Mouse (Mus musculus): ENCODE data around the gene Otx1. TPM values are rescaled to one million over a fixed set of nuclear protein-coding genes. Genes with fewer than 3 reads are reported as not detected.

Gene Otx1
- polyA plus RNA-seq, 1 experiment from 2014 or later = not detected

DNA sequence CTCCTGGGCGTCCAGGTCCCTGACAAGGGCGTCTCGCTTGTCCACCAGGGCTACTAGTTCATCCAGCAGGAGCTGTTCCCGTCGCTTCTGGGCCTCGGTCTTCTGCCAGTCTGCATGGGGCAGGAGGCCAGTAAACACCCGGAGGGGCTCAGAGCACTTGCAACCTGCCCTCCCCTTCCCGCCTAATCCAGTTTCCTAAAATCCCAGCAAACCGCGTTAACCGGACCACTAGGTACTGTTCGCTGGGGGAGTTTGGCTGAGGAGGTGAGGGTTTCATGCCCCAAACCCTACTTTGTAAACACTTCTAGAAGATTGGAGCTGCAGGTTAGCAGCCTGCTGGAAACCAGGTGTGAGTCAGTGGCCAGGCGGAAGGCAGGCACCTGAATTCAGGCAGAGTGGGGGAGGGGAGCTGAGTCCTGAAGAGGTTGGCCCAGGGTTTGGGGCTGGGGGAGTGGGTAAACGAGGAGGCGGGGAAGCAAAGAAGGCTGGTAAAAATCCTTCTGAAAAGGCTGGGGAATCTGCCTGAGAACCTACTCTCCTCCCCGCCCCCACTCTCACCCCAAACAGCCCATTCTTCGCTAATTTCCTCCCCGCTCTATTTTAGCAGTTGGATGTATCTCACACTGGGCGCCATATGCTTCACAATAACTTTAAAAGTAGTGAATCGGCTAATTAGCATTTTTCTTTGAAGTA is 4.5 kb upstream of the Otx1 start:
- no peak overlapping the region for H3K27ac ChIP-seq (replicated peaks)

DNA sequence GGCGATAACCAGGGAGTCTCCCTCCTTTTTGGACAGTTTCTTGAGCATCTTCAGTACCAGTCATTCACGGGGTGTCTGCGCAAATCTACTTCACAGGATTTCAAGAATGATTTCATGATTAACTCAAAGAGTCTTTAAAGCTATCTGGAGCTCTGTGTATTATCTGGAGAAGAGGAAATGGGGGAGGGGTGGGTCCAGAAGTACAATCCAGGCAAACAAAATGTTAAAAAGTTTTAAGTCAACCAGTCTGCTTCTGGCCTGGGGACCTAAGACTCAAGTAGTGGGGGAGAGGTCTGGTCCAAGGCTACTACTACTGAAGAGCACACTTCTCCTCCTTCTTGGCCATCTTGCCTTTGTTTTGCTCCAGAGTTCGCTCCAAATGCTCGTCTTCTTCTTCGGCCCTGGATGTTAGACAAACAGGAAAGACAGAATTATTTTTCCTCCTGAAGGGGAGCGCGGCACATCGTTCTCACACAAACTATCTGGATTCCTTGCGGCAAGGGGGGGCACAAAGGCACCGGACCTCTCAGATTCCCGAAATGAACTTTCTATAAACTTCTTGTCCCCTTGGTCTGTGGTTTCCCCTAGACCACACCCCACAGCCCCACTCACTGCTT is 3.9 kb upstream of the Otx1 start:
- no peak overlapping the region for H3K27ac ChIP-seq (replicated peaks)
- H3K9me3 ChIP-seq (replicated peaks) = no peaks in the 10 kb centered on the region
- peaks cover 85% of the 10 kb centered on the region for H3K27me3 ChIP-seq (replicated peaks)
- no peak overlapping the region for H3K9ac ChIP-seq (replicated peaks)
- H3K4me1 ChIP-seq = peaks cover 10% of the 10 kb centered on the region
- WGBS = 45% methylated on average over 12 of the region's 12 CpGs
- no peak for ATAC-seq (ENCODE audit: low FRiP score)
- H3K4me3 ChIP-seq (replicated peaks) = no peak overlapping the region
- H3K4me2 ChIP-seq = no peak overlapping the region
- 0 out of 2 replicates have a peak, but pooled peaks cover 2% of the 10 kb centered on the region for H3K36me3 ChIP-seq

More for the DNA sequence above, 4.5 kb upstream of the Otx1 start:
- 15% methylated on average over 20 of the region's 20 CpGs for WGBS
- Histone ChIP-seq H3K27me3 (replicated peaks) (peaks cover 80% of the 10 kb centered on the region), H3K9me3 (replicated peaks) (no peaks in the 10 kb centered on the region), H3K4me3 (replicated peaks) (no peak overlapping the region), H3K36me3 (0 out of 2 replicates have a peak, but pooled peaks cover 2% of the 10 kb centered on the region), H3K4me2 (no peak overlapping the region), H3K4me1 (0 out of 2 replicates have a peak, but pooled peaks cover 4% of the 10 kb centered on the region), H3K9ac (replicated peaks) (no peak overlapping the region)
- ATAC-seq (ENCODE audit: low FRiP score) = no peak

DNA sequence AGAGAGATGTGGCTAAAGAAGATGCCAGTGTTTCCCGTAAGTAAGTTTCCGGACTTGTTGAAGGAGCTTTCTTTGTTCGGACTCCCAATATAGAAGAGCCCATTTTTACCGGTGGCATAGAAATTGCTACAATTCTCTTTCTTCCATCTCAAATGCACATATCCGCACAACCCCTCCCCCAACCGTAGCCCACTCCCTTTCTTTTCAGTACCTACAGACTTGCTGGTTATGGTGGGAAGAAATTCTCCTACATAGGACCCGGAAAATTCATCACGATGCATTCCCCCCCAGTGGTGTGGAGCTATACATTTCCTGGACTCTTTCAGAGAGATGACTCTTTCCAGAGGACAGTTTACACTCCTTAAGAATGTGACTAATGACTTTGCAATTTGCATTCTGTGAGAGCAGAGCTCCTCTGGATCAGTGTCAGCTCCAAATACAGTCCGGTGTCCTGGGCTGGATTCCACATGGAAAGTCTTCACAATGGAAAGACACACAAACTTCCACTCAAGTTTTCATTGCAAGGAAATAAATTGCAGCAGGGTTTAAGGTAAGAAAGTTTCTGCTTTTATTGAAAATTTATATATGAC is 2.7 kb upstream of the Otx1 start:
- H3K4me2 ChIP-seq = no peak overlapping the region
- ATAC-seq (ENCODE audit: low FRiP score) = no peak
- H3K4me3 ChIP-seq (replicated peaks) = no peak overlapping the region
- no peaks in the 10 kb centered on the region for H3K9me3 ChIP-seq (replicated peaks)
- 33% methylated on average over 9 of the region's 9 CpGs for WGBS
- no peak overlapping the region for H3K27ac ChIP-seq (replicated peaks)
- H3K9ac ChIP-seq (replicated peaks) = no peak overlapping the region
- peaks cover 15% of the 10 kb centered on the region for H3K4me1 ChIP-seq
- 0 out of 2 replicates have a peak, but pooled peaks cover 2% of the 10 kb centered on the region for H3K36me3 ChIP-seq
- peaks cover 86% of the 10 kb centered on the region for H3K27me3 ChIP-seq (replicated peaks)

DNA sequence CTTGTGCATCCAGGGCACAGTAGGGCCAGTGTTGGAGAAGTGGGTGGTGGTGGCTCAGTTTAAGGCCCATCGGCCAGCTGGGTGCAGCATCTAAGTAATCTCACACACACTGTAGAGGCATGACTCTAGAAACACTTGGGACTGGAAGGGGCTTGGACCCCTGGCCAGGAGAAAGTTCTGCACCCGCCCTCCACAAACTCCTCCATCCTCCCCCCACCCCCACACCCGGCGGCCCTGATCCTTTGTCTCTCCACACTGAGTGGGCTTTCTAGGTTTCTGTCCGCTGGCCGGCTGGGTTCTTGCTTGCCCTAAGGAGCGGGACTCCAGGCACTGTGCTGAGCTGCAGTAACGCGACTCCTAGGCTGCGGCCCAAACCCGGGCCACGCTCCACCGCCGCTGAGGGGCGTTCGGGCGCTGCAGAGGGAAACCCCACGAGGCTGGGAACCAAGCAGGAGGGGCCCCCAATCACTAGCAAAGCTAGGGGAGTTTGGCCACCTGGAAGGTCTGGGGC is 1.7 kb upstream of the Otx1 start:
- 4% methylated on average over 17 of the region's 18 CpGs for WGBS
- Histone ChIP-seq H3K4me2 (no peak overlapping the region), H3K9ac (replicated peaks) (no peak overlapping the region), H3K4me1 (peaks cover 15% of the 10 kb centered on the region), H3K9me3 (replicated peaks) (no peaks in the 10 kb centered on the region), H3K36me3 (0 out of 2 replicates have a peak, but pooled peaks cover 2% of the 10 kb centered on the region), H3K27me3 (replicated peaks) (peaks cover 89% of the 10 kb centered on the region), H3K4me3 (replicated peaks) (no peak overlapping the region), H3K27ac (replicated peaks) (no peak overlapping the region)
- ATAC-seq (ENCODE audit: low FRiP score) = no peak

DNA sequence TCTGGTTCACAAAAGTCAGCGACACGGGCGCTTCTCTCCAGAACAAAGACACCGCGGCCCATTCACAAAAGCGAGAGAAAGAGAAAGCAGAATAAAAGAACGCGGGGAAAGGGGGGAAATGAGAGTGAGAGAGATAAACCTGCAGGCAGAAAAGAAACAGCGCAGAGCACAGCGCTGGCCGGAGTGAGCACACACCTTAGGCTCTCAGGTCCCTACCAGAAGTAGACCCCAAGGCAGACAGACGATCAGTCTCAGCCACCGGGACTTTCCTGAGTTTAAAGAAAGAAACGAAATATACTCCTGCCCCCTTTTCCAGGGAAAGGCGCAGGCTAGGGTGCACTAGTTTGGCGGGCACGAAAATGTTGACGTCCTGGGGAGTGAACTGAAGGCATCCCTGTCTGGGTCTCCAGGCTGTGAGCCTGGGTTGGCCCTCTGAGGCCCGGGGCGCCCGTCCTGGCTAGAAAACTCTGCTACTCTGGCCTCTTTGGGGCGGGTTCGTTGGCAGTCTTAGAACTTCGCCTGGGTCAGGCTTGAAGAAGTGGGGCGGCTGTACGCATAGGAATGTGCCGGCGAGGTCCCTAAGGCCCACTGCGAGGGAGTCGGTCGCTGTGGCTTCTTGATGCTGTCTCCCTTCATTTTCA is 764 bp upstream of the Otx1 start:
- H3K9ac ChIP-seq (replicated peaks) = no peak overlapping the region
- no peak overlapping the region for H3K27ac ChIP-seq (replicated peaks)
- H3K36me3 ChIP-seq = 0 out of 2 replicates have a peak, but pooled peaks cover 2% of the 10 kb centered on the region
- no peak overlapping the region for H3K4me2 ChIP-seq
- no peak for ATAC-seq (ENCODE audit: low FRiP score)
- under 1% methylated on average over 31 of the region's 31 CpGs for WGBS
- H3K4me3 ChIP-seq (replicated peaks) = no peak overlapping the region
- no peaks in the 10 kb centered on the region for H3K9me3 ChIP-seq (replicated peaks)
- H3K27me3 ChIP-seq (replicated peaks) = peaks cover 94% of the 10 kb centered on the region
- peaks cover 15% of the 10 kb centered on the region for H3K4me1 ChIP-seq

DNA sequence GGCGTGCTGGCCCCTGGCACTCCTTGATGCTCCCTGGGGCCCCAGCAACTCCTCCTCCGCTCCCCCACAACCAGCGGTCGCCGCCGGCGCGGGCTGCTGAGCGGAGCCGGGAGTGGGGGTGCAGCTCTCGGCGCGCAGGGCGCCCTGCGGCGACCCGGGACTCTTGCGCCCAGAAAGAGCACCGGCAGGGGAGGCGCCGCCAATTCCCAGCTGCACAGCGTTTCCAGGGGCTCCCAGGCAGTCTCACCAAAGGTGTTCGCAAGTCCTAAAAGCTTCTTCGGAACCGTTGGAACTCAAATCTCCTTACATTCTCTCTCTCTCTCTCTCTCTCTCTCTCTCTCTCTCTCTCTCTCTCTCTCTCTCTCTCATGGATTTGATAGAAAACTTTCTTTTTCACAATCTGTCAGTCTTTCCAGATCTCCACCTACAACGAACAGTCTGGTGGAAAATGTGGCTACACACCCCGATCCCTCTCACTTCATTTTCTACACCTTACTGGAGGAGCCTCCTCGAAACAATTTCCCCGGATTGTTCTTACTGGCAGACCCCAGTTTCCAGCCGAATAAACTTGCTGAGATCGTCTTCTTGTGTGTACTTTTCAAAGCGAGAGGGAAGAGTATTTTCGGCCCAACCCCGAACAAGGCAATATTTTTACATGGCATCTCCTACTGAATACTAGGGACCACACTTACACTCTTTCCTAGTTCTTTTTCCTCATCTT is 475 bp downstream of the Otx1 start:
- no peak overlapping the region for H3K27ac ChIP-seq (replicated peaks)
- under 1% methylated on average over 33 of the region's 34 CpGs for WGBS
- H3K27me3 ChIP-seq (replicated peaks) = peaks cover 94% of the 10 kb centered on the region
- H3K4me1 ChIP-seq = peaks cover 15% of the 10 kb centered on the region
- ATAC-seq (ENCODE audit: low FRiP score) = no peak
- H3K4me2 ChIP-seq = peak overlapping the region; percentile 57
- H3K4me3 ChIP-seq (replicated peaks) = peak overlapping the region; percentile 32
- H3K9me3 ChIP-seq (replicated peaks) = no peaks in the 10 kb centered on the region
- H3K9ac ChIP-seq (replicated peaks) = no peak overlapping the region
- 0 out of 2 replicates have a peak, but pooled peaks cover 2% of the 10 kb centered on the region for H3K36me3 ChIP-seq

- 1% methylated on average over 59 of the region's 59 CpGs for WGBS
- peak overlapping the region; percentile 32 for H3K4me3 ChIP-seq (replicated peaks)
- 0 out of 2 replicates have a peak, but pooled peaks cover 2% of the 10 kb centered on the region for H3K36me3 ChIP-seq
- H3K27me3 ChIP-seq (replicated peaks) = peaks cover 94% of the 10 kb centered on the region
- H3K4me1 ChIP-seq = peaks cover 20% of the 10 kb centered on the region
- no peak overlapping the region for H3K27ac ChIP-seq (replicated peaks)
- no peak overlapping the region for H3K9ac ChIP-seq (replicated peaks)
- no peaks in the 10 kb centered on the region for H3K9me3 ChIP-seq (replicated peaks)
- peak; percentile 24; the same call in 1 of the 2 replicates for ATAC-seq (ENCODE audit: low FRiP score)
- peak overlapping the region; percentile 57 for H3K4me2 ChIP-seq
These were observed 1.2 kb downstream of the Otx1 start for GRCm38 (mm10) chr11:22001321-22002061.

- Histone ChIP-seq H3K27me3 (replicated peaks) (peaks cover 94% of the 10 kb centered on the region), H3K9ac (replicated peaks) (no peak overlapping the region), H3K4me3 (replicated peaks) (no peak overlapping the region; the same call in 1 of the 2 replicates), H3K4me1 (peaks cover 24% of the 10 kb centered on the region), H3K36me3 (no peaks in the 10 kb centered on the region), H3K4me2 (peak overlapping the region; percentile 57), H3K9me3 (replicated peaks) (no peaks in the 10 kb centered on the region), H3K27ac (replicated peaks) (no peak overlapping the region)
- ATAC-seq (ENCODE audit: low FRiP score) = no peak
- 1% methylated on average over 47 of the region's 48 CpGs for WGBS
These were observed 2.2 kb downstream of the Otx1 start for GRCm38 (mm10) chr11:22000316-22001076.

DNA sequence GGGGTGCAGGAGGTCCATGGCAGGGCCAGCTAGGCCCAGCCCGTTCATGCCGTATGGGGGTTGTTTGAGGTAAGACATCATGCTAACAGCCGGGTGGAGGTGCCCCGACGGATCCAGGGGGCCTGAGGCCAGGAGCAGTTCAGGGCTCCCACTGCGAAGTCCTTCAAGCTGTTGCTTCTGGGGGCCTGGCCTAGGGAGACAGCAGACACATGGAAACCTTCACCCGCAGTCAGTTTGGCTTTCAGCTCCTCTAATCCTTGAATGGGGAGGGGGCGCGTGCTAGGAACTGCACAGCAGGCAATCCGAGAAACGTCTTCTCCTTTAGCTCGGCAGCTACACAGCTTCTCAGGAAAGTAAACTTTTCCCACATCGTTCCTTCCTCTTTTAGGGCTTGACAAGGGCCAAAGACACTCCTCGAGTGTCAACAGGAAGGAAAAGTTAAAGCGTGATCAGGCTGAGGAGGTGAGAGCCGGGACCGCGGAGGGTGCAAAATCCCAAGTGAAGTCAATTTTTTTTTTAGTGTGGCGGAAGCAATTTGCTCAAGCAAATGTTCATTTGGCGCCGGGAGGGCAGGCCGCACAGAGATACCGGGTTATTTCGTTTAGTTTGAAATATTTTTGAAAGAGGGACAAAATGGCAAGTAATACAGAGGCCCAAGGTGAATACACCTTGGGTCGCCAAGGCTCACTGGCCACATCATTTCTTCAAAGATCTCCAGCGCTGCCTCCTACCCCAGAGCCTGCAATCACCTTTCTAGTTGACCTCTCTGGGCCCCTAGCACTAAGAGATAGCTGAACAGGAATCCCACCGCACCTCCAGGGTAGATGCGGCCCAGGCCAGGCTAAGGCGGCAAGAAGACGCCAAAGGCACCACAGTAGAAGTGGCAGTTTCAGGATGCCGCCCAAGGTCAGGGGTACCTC is 3.0 kb downstream of the Otx1 start:
- H3K36me3 ChIP-seq = no peaks in the 10 kb centered on the region
- peaks cover 24% of the 10 kb centered on the region for H3K4me1 ChIP-seq
- H3K27me3 ChIP-seq (replicated peaks) = peaks cover 94% of the 10 kb centered on the region
- no peak overlapping the region for H3K27ac ChIP-seq (replicated peaks)
- WGBS = 3% methylated on average over 31 of the region's 31 CpGs
- H3K4me3 ChIP-seq (replicated peaks) = no peak overlapping the region
- no peaks in the 10 kb centered on the region for H3K9me3 ChIP-seq (replicated peaks)
- H3K4me2 ChIP-seq = no peak overlapping the region
- no peak overlapping the region for H3K9ac ChIP-seq (replicated peaks)
- no peak for ATAC-seq (ENCODE audit: low FRiP score)

Measured in neural tube, embryonic 15.5 days (tissue).